Mouse (Mus musculus) adrenal gland, postnatal 4 days (tissue): ENCODE data around the gene Usp13. TPM values are rescaled to one million over a fixed set of nuclear protein-coding genes. Genes with fewer than 3 reads are reported as not detected.
A peak's percentile ranks its signal among the peaks of the same experiment; 100 is the strongest.

Experiments
- DNase-seq, 2 experiments: peaks; one replicate each; pipeline ENCODE4 v3.0.0; 2021 to 2022; ENCODE audit warnings: low spot score in 2 of 2, mixed read lengths in 2 of 2
- long read RNA-seq, 2 experiments: library from polyadenylated mRNA; stranded (forward); transcript quantifications; one replicate each; pipeline ENCODE4 v2.0.0; 2021
- total RNA-seq, 2 experiments: library from RNA; stranded (reverse); gene quantifications; 2 replicates each; pipeline ENCODE4 v1.2.3; 2021

Gene Usp13
- 1 to 10 TPM; 7.0 to 8.0 TPM for total RNA-seq
- long read RNA-seq, experiment 1, full-length matches to known transcripts: 3 of 3 reads
- long read RNA-seq, experiment 1, partial matches to known transcripts: 0 of 3 reads
- long read RNA-seq, experiment 1, other reads (novel, unspliced or antisense): 0 of 3 reads
- long read RNA-seq, experiment 2, full-length matches to known transcripts: 3 of 7 reads
- long read RNA-seq, experiment 2, partial matches to known transcripts: 0 of 7 reads
- long read RNA-seq, experiment 2, other reads (novel, unspliced or antisense): 4 of 7 reads

GRCm38 (mm10) chr3:32817357-32818326 is at the start of gene Usp13:
Gene Usp13, plus strand, starts transcription at chr3:32817546.
- DNase-seq: peak; percentile 46 to 53

- no peak for DNase-seq
These were observed 46.6 kb upstream of the Usp13 start for GRCm38 (mm10) chr3:32770781-32771180.

GRCm38 (mm10) chr3:32817001-32817356 is 367 bp upstream of the Usp13 start:
- no peak for DNase-seq

- DNase-seq: no peak
These were observed 1.1 kb downstream of the Usp13 start for GRCm38 (mm10) chr3:32818327-32818900.

- no peak for DNase-seq
These were observed 5.3 kb downstream of the Usp13 start for GRCm38 (mm10) chr3:32822620-32823019.

GRCm38 (mm10) chr3:32824923-32825322 is 7.6 kb downstream of the Usp13 start:
- no peak for DNase-seq

GRCm38 (mm10) chr3:32825964-32826479 is 8.7 kb downstream of the Usp13 start:
- DNase-seq: no peak

- DNase-seq: no peak
These were observed 9.4 kb downstream of the Usp13 start for GRCm38 (mm10) chr3:32826701-32827100.

- DNase-seq: no peak
These were observed 16.5 kb downstream of the Usp13 start for GRCm38 (mm10) chr3:32833871-32834270.

- DNase-seq: no peak
These were observed 20.5 kb downstream of the Usp13 start for GRCm38 (mm10) chr3:32837847-32838246.

GRCm38 (mm10) chr3:32856362-32857107 is 39.2 kb downstream of the Usp13 start:
- DNase-seq: no peak

GRCm38 (mm10) chr3:32871081-32871480 is 53.7 kb downstream of the Usp13 start:
- DNase-seq: no peak

GRCm38 (mm10) chr3:32886386-32886785 is 69.0 kb downstream of the Usp13 start:
- no peak for DNase-seq

- DNase-seq: no peak
These were observed 71.5 kb downstream of the Usp13 start for GRCm38 (mm10) chr3:32888886-32889285.

- no peak for DNase-seq
These were observed 72.8 kb downstream of the Usp13 start for GRCm38 (mm10) chr3:32890174-32890573.

- no peak for DNase-seq
These were observed 86.1 kb downstream of the Usp13 start for GRCm38 (mm10) chr3:32903462-32903861.

GRCm38 (mm10) chr3:32904599-32904998 is 87.3 kb downstream of the Usp13 start:
- no peak for DNase-seq

- no peak for DNase-seq
These were observed 88.8 kb downstream of the Usp13 start for GRCm38 (mm10) chr3:32905850-32906779.

- DNase-seq: no peak
These were observed 91.1 kb downstream of the Usp13 start for GRCm38 (mm10) chr3:32908400-32908799.

- no peak for DNase-seq
These were observed 92.8 kb downstream of the Usp13 start for GRCm38 (mm10) chr3:32910071-32910551.
